Mouse (Mus musculus) heart, adult 2 months (tissue): ENCODE results near the gene Inafm1.

Experiments used
- CTCF ChIP-seq: fragments of 200-600 bp; IDR thresholded peaks from 2 replicates; pipeline ENCODE4 v1.8.1; 2022; ENCODE audit warnings: antibody characterized with exemption, mild to moderate bottlenecking, moderate library complexity
- EP300 ChIP-seq: fragments of 200-500 bp; IDR thresholded peaks from 2 replicates; pipeline ENCODE4 v1.6.1; 2011; ENCODE audit warnings: low read depth, low read length, control low read depth; ENCODE audit not compliant: insufficient read depth

GRCm38 (mm10) chr7:16284001-16284400, 10.6 kb upstream of the Inafm1 start:
- TF ChIP-seq CTCF (no peak), EP300 (no peak)
